Mouse (Mus musculus) embryo, embryonic 10 days (tissue): ENCODE data around the gene Tprg.

Experiments used
- DNase-seq: peaks from one replicate; pipeline ENCODE4 v3.0.0-alpha.2; 2015; ENCODE audit warnings: low spot score

Tprg gene

DNA sequence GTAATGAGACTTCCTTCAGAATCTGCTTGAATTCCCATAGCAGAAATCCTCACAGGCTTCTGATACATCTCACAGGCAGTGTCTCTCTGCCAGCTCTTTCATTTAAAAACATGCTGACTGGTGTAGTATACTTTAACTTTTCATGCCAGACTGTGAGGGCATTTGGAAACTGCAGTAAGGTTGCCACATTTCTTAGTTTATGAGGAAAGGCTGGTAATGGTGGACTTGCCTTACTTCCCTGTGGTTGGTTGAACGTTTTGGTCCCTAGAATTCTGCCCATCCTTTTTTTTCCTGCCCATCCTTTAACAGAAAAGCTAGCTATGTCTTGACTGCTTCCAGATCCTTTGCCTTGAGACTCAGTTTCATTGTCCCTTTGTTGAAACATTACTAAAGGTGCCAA lies 138.8 kb downstream of the Tprg start:
- DNase-seq = no peak

DNA sequence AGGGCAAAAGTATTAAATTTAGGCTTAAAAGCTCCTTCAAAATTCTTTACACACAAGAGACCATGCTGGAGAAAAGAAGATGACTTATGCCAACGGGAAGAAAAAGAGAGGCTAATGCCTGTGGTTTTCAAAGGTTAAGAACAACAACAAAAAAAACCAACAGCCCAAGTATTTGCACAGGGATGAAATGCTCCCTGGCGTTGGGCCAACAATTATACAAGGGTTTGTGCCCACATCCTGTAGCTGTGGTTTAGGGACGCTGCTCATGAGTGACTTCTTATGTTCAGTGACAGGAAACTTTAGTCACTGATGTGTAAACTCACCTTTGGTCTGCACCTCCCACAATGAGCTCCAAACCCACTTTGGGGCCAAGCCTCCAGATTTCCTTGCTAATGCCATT lies 139.6 kb downstream of the Tprg start:
- no peak for DNase-seq

DNA sequence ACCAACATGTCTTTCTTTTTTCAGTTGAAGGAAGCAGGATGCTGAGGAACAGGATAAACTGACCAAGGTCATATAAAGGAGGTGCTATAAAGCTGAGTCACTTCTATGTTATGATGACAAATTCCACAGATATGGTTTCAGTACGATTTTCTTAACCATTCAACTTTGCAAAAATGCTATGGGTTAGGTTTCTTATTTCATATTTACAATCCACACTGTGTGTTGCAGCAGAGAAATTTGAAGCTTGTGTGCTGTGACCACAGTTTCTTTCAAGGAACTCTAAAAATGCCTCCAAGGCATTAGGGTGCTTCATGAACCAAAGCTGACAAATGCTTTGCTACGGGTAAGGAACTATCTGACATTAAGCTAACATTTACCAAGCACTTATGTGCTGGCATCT lies 153.4 kb downstream of the Tprg start:
- no peak for DNase-seq

- DNase-seq = no peak
Measured at GRCm38 (mm10) chr16:25445580-25445979, 159.0 kb downstream of the Tprg start.

DNA sequence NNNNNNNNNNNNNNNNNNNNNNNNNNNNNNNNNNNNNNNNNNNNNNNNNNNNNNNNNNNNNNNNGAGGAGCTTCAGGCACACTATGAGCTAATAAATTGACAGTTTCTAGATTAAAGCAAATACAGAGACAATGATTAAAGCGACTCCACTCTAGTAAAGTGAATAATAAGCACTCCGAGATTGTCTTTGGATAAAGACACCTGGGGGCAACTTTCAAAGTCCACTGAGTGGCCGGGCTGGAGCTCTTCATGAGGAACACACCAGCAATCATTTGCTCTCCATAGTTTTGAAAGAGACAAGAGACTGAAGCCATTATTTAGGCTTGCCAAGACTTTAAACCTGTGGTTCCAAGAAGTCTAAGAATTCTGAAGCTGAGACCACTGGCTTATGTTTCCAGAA lies 164.9 kb downstream of the Tprg start:
- DNase-seq = no peak

GRCm38 (mm10) chr16:25464732-25465131 lies 178.1 kb downstream of the Tprg start:
- no peak for DNase-seq

DNA sequence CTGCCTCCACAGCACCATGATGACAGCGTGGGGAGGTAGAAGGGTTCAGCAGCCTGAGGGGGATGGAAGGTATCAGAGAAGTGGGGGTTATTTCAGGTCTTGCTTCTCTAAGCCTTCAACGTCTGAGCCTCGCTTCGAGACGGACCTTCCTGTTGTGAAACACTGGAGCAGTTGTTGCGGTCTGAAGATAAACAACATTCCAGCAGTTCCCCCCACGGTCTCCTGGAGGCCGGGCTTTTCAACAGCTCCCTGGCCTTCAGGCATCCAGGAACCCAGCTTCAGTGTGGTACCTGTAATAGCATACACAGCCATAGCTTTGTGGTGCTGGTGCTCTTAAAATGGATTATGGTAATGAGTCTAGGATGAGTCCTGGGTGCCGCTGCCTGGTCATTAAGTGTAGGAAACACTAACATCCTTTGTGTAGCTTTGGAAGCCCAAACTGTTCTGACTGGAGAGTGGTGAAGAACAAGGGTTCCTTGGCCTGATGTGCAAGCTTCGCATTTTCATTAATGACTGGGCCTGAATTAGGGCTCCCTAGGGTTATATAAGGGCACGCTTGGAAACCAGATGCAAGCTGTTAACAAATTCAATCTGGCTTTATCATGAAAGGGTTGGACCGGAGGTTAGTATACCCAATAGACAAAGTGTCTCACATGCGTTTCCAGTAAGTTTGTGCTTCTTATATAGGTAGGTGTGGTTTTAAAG lies 179.0 kb downstream of the Tprg start:
- DNase-seq = peak; percentile 31

- no peak for DNase-seq
Measured at GRCm38 (mm10) chr16:25468040-25468439, 181.4 kb downstream of the Tprg start.

- no peak for DNase-seq
Measured at GRCm38 (mm10) chr16:25468662-25469061, 182.0 kb downstream of the Tprg start.
